ENCODE assay signal across 8 mouse cellular contexts in the genomic region with DNA sequence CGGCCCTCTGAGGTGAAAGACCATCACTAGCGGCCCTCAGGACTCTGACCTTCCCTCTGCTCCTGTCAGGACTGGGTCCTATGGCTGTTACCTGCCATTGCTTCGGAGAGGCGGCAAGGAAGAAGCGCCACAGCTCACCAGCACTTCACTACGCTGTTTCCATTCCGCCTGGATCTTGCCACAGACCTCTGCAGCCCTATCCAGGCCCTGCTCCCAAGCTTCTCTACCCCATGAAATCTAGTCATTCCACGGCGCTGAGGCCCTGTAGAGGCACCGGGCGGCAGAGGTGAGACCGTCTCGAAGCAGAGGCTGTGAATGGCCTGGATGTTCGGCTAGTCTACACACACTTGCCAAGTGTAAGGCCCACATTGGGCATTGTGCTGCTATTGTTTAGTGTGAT. TPM values are rescaled to one million over a fixed set of nuclear protein-coding genes. Genes with fewer than 3 reads are reported as not detected.
DNase-seq lines count a peak whose midpoint lies in the region; ATAC-seq and TF ChIP-seq lines count a peak whose summit lies in the region.

No protein-coding gene starts in this region.

- H3K36me3 ChIP-seq in lung, embryonic 15.5 days, result no peaks in the 10 kb centered on the region
- H3K36me3 ChIP-seq in forebrain, embryonic 11.5 days (ENCODE audit: control insufficient read depth, insufficient read depth, low read length), result no peaks in the 10 kb centered on the region
- H3K36me3 ChIP-seq in hindbrain, postnatal 0 days (ENCODE audit: insufficient read depth, low read length), result no peaks in the 10 kb centered on the region
- H3K36me3 ChIP-seq in myocyte (ENCODE audit: control insufficient read depth, insufficient read depth), result no peaks in the 10 kb centered on the region

- TF ChIP-seq POLR2A in myocyte (IDR thresholded peaks at IDR 0.05; ENCODE audit: insufficient read length, low read depth), result no peak

- no peak for TF ChIP-seq CTCF in hindbrain, postnatal 0 days (IDR thresholded peaks at IDR 0.05; ENCODE audit: low read depth)

- 83% methylated on average over 14 of the region's 14 CpGs for WGBS in lung, embryonic 15.5 days
- 90% methylated on average over 14 of the region's 14 CpGs for WGBS in forebrain, embryonic 11.5 days
- 90% methylated on average over 14 of the region's 14 CpGs for WGBS in hindbrain, postnatal 0 days

- peak; percentile 6; the same call in 1 of the 2 replicates for ATAC-seq in lung, embryonic 15.5 days (ENCODE audit: borderline replicate concordance, extremely low read depth, low FRiP score, low TSS enrichment)
- 0 out of 2 replicates have a peak, but pooled peaks have one; percentile 24 for ATAC-seq in forebrain, embryonic 11.5 days (replicated peaks; ENCODE audit: low FRiP score)
- ATAC-seq in hindbrain, postnatal 0 days, result no peak

- peaks cover 31% of the 10 kb centered on the region for H3K4me1 ChIP-seq in lung, embryonic 15.5 days
- H3K4me1 ChIP-seq in forebrain, embryonic 11.5 days (replicated peaks; ENCODE audit: control insufficient read depth, insufficient read depth, low read length), result peaks cover 2% of the 10 kb centered on the region; the same call in 1 of the 2 replicates
- H3K4me1 ChIP-seq in hindbrain, postnatal 0 days (ENCODE audit: insufficient read depth, low read length), result peaks cover 29% of the 10 kb centered on the region

- no peak overlapping the region for H3K9ac ChIP-seq in lung, embryonic 15.5 days
- H3K9ac ChIP-seq in forebrain, embryonic 11.5 days (ENCODE audit: low read length), result no peak overlapping the region
- 0 out of 2 replicates have a peak overlapping the region, but pooled peaks have one; percentile 63 for H3K9ac ChIP-seq in hindbrain, postnatal 0 days (replicated peaks; ENCODE audit: low read length)

- H3ac ChIP-seq in myocyte (ENCODE audit: control insufficient read depth, insufficient read length), result no peak overlapping the region

- no peaks in the 10 kb centered on the region for H3K9me3 ChIP-seq in lung, embryonic 15.5 days
- H3K9me3 ChIP-seq in forebrain, embryonic 11.5 days (ENCODE audit: control insufficient read depth, low read length), result no peaks in the 10 kb centered on the region
- no peaks in the 10 kb centered on the region for H3K9me3 ChIP-seq in hindbrain, postnatal 0 days (ENCODE audit: low read length)

- no peak for DNase-seq in lung, postnatal 10 days
- no peak for DNase-seq in forebrain, embryonic 11.5 days (ENCODE audit: low spot score)
- no peak for DNase-seq in hindbrain, postnatal 0 days (ENCODE audit: low spot score)
- no peak for DNase-seq in ovary, postnatal 14 days (ENCODE audit: low spot score)
- DNase-seq in frontal cortex, postnatal 10 days (ENCODE audit: low spot score in 2 of 2), result no peak
- DNase-seq in adrenal gland, adult 8-10 months, result no peak

- H3K79me2 ChIP-seq in myocyte (ENCODE audit: control insufficient read depth, insufficient read depth), result no peaks in the 10 kb centered on the region

- no peaks in the 10 kb centered on the region for H3K27me3 ChIP-seq in lung, embryonic 15.5 days
- no peaks in the 10 kb centered on the region; the same call in 1 of the 2 replicates for H3K27me3 ChIP-seq in forebrain, embryonic 11.5 days (ENCODE audit: control insufficient read depth, insufficient read depth, low read length)
- no peaks in the 10 kb centered on the region for H3K27me3 ChIP-seq in hindbrain, postnatal 0 days (ENCODE audit: insufficient read depth, low read length)
- no peaks in the 10 kb centered on the region for H3K27me3 ChIP-seq in myocyte (ENCODE audit: control insufficient read depth, insufficient read depth, insufficient read length)

- H3K4me2 ChIP-seq in lung, embryonic 15.5 days, result peak overlapping the region; percentile 86; the same call in 1 of the 2 replicates
- H3K4me2 ChIP-seq in forebrain, embryonic 11.5 days (ENCODE audit: low read depth, low read length, severe bottlenecking), result 0 out of 2 replicates have a peak overlapping the region, but pooled peaks have one; percentile 90
- H3K4me2 ChIP-seq in hindbrain, postnatal 0 days (ENCODE audit: low read depth, low read length), result peak overlapping the region; percentile 82
- no peak overlapping the region for H3K4me2 ChIP-seq in myocyte (ENCODE audit: low read depth)

- H3K27ac ChIP-seq in lung, embryonic 15.5 days, result peak overlapping the region; percentile 60; the same call in 1 of the 2 replicates
- no peak overlapping the region for H3K27ac ChIP-seq in forebrain, embryonic 11.5 days (ENCODE audit: low read depth, low read length)
- H3K27ac ChIP-seq in hindbrain, postnatal 0 days, result peak overlapping the region; percentile 75; the same call in 1 of the 2 replicates

- H3K4me3 ChIP-seq in lung, embryonic 15.5 days, result 0 out of 2 replicates have a peak overlapping the region, but pooled peaks have one; percentile 76
- no peak overlapping the region for H3K4me3 ChIP-seq in forebrain, embryonic 11.5 days (ENCODE audit: low read depth, low read length)
- peak overlapping the region; percentile 64 for H3K4me3 ChIP-seq in hindbrain, postnatal 0 days (ENCODE audit: low read length)
- H3K4me3 ChIP-seq in myocyte, result peak overlapping the region; percentile 47

TF ChIP-seq in myocyte, 11 proteins besides CTCF, POLR2A, EP300 and RAD21:
- TF ChIP-seq REST (IDR thresholded peaks at IDR 0.05; ENCODE audit: insufficient read depth, insufficient read length) (no peak), MYOG (IDR thresholded peaks at IDR 0.05; ENCODE audit: control insufficient read depth in 1 of 3, insufficient read depth in 1 of 3, insufficient read length in 2 of 3, low read depth in 2 of 3) (no peak), USF1 (IDR thresholded peaks at IDR 0.05; ENCODE audit: low read depth) (no peak)

RNA-seq across cellular contexts. Expression of a gene that starts 1.9 kb away (rescaled TPM):
- 9.3 and 9.4 TPM in 2 replicates for polyA plus RNA-seq in lung, embryonic 15.5 days (2015; fragmentation: Nextera tagmentation; extraction: Ambion mirVana)
- polyA plus RNA-seq in forebrain, embryonic 11.5 days (2014; fragmentation: Nextera tagmentation; extraction: Ambion mirVana), result 3.0 and 3.8 TPM in 2 replicates
- total RNA-seq in hindbrain, postnatal 0 days (2014; rRNA removed), result 9.6 and 18.7 TPM in 2 replicates
- 7.8 and 9.1 TPM in 2 replicates for polyA plus RNA-seq in hindbrain, postnatal 0 days (2015; fragmentation: Nextera tagmentation; extraction: Ambion mirVana)
- polyA plus RNA-seq in myocyte (2012; fragmentation: generic; extraction: Trizol), result 3.8 TPM
- total RNA-seq in adrenal gland, adult 8-10 months (2022), result 100 to 1,000 TPM; 157 to 290 (median 256) TPM

RNA-seq across cellular contexts. Expression of a gene that starts 16.1 kb away (rescaled TPM):
- polyA plus RNA-seq in lung, embryonic 15.5 days (2015; fragmentation: Nextera tagmentation; extraction: Ambion mirVana), result 0.21 and 0.34 TPM in 2 replicates
- polyA plus RNA-seq in forebrain, embryonic 11.5 days (2014; fragmentation: Nextera tagmentation; extraction: Ambion mirVana), result 0.69 TPM in 1 of 2 replicates, not detected in the other
- not detected in 2 replicates for total RNA-seq in hindbrain, postnatal 0 days (2014; rRNA removed)
- 0.66 and 0.82 TPM in 2 replicates for polyA plus RNA-seq in hindbrain, postnatal 0 days (2015; fragmentation: Nextera tagmentation; extraction: Ambion mirVana)
- polyA plus RNA-seq in myocyte (2012; fragmentation: generic; extraction: Trizol), result 0.06 TPM
- not detected for total RNA-seq in adrenal gland, adult 8-10 months (2022)

RNA-seq across cellular contexts. Expression of a gene that starts 27.1 kb away (rescaled TPM):
- 0.52 and 0.57 TPM in 2 replicates for polyA plus RNA-seq in lung, embryonic 15.5 days (2015; fragmentation: Nextera tagmentation; extraction: Ambion mirVana)
- polyA plus RNA-seq in forebrain, embryonic 11.5 days (2014; fragmentation: Nextera tagmentation; extraction: Ambion mirVana), result 0.28 TPM in 1 of 2 replicates, not detected in the other
- not detected in 2 replicates for total RNA-seq in hindbrain, postnatal 0 days (2014; rRNA removed)
- polyA plus RNA-seq in hindbrain, postnatal 0 days (2015; fragmentation: Nextera tagmentation; extraction: Ambion mirVana), result 0.30 and 0.89 TPM in 2 replicates
- polyA plus RNA-seq in myocyte (2012; fragmentation: generic; extraction: Trizol), result not detected
- not detected for total RNA-seq in adrenal gland, adult 8-10 months (2022)
